Mouse (Mus musculus) embryonic fibroblast, embryonic 13.5 days (primary cell): ENCODE data around the gene Herc2. TPM values are rescaled to one million over a fixed set of nuclear protein-coding genes. Genes with fewer than 3 reads are reported as not detected.

ENCODE experiments used
- H3K27ac ChIP-seq: 2 replicates; pipeline ENCODE4 v1.5.1; 2012; ENCODE audit warnings: low read length, control low read depth, inconsistent platforms; ENCODE audit not compliant: insufficient read depth
- H3K4me1 ChIP-seq: 2 replicates; pipeline ENCODE4 v1.6.1; 2011; ENCODE audit warnings: low read length; ENCODE audit not compliant: control insufficient read depth, insufficient read depth
- H3K4me3 ChIP-seq: 2 replicates; pipeline ENCODE4 v1.5.1; 2011; ENCODE audit warnings: mild to moderate bottlenecking, control low read depth, low read length; ENCODE audit not compliant: insufficient read depth
- CTCF ChIP-seq: IDR thresholded peaks from 2 replicates; pipeline ENCODE4 v1.5.1; 2011; ENCODE audit warnings: mild to moderate bottlenecking, control low read depth, low read length, moderate library complexity, borderline replicate concordance; ENCODE audit not compliant: insufficient read depth
- POLR2A ChIP-seq: IDR thresholded peaks from 2 replicates; pipeline ENCODE4 v1.6.1; 2011; ENCODE audit warnings: low read depth, mild to moderate bottlenecking, control low read depth, low read length, moderate library complexity
- polyA plus RNA-seq: library from polyadenylated mRNA; stranded (reverse); fragments of >200 nt; gene quantifications from 2 replicates; pipeline ENCODE4 v1.2.4, GENCODE M21; 2011; ENCODE audit warnings: low read depth; ENCODE audit not compliant: missing spikeins, insufficient read length

Gene Herc2
- polyA plus RNA-seq, 1 experiment, result 55.5 TPM

GRCm38 (mm10) chr7:56120968-56121367 is 71.0 kb downstream of the Herc2 start:
- no peaks in the 10 kb centered on the region for H3K4me1 ChIP-seq
- TF ChIP-seq CTCF, result no peak
- no peak for TF ChIP-seq POLR2A
- H3K27ac ChIP-seq, result no peak overlapping the region
- H3K4me3 ChIP-seq, result no peak overlapping the region

- Histone ChIP-seq H3K4me3 (no peak overlapping the region), H3K4me1 (no peaks in the 10 kb centered on the region), H3K27ac (no peak overlapping the region)
- TF ChIP-seq CTCF (no peak), POLR2A (no peak)
These were observed 71.4 kb downstream of the Herc2 start for GRCm38 (mm10) chr7:56121425-56121824.

- H3K27ac ChIP-seq, result no peak overlapping the region
- no peaks in the 10 kb centered on the region for H3K4me1 ChIP-seq
- TF ChIP-seq POLR2A (no peak), CTCF (no peak)
- H3K4me3 ChIP-seq, result no peak overlapping the region
These were observed 78.1 kb downstream of the Herc2 start for GRCm38 (mm10) chr7:56128080-56128479.

GRCm38 (mm10) chr7:56129577-56129976 is 79.6 kb downstream of the Herc2 start:
- Histone ChIP-seq H3K27ac (no peak overlapping the region), H3K4me1 (no peaks in the 10 kb centered on the region), H3K4me3 (no peak overlapping the region)
- TF ChIP-seq POLR2A (no peak), CTCF (no peak)

- H3K4me3 ChIP-seq, result no peak overlapping the region
- no peaks in the 10 kb centered on the region for H3K4me1 ChIP-seq
- TF ChIP-seq CTCF (no peak), POLR2A (no peak)
- no peak overlapping the region for H3K27ac ChIP-seq
These were observed 81.6 kb downstream of the Herc2 start for GRCm38 (mm10) chr7:56131548-56131947.

- Histone ChIP-seq H3K4me1 (no peaks in the 10 kb centered on the region), H3K27ac (no peak overlapping the region), H3K4me3 (no peak overlapping the region)
- TF ChIP-seq POLR2A (no peak), CTCF (no peak)
These were observed 88.7 kb downstream of the Herc2 start for GRCm38 (mm10) chr7:56138706-56139105.

GRCm38 (mm10) chr7:56146424-56146823 is 96.4 kb downstream of the Herc2 start:
- Histone ChIP-seq H3K4me3 (no peak overlapping the region), H3K27ac (peak overlapping the region; percentile 26; the same call in 1 of the 2 replicates), H3K4me1 (no peaks in the 10 kb centered on the region)
- TF ChIP-seq CTCF (no peak), POLR2A (no peak)

GRCm38 (mm10) chr7:56148925-56149324 is 98.9 kb downstream of the Herc2 start:
- Histone ChIP-seq H3K4me3 (no peak overlapping the region), H3K27ac (no peak overlapping the region), H3K4me1 (no peaks in the 10 kb centered on the region)
- TF ChIP-seq CTCF, result no peak
- no peak for TF ChIP-seq POLR2A

GRCm38 (mm10) chr7:56151885-56152676 is 102.1 kb downstream of the Herc2 start:
- no peak overlapping the region for H3K27ac ChIP-seq
- no peak for TF ChIP-seq CTCF
- no peak for TF ChIP-seq POLR2A
- no peaks in the 10 kb centered on the region for H3K4me1 ChIP-seq
- no peak overlapping the region for H3K4me3 ChIP-seq

GRCm38 (mm10) chr7:56153161-56153560 is 103.2 kb downstream of the Herc2 start:
- H3K4me1 ChIP-seq, result no peaks in the 10 kb centered on the region
- H3K4me3 ChIP-seq, result no peak overlapping the region
- no peak overlapping the region for H3K27ac ChIP-seq
- TF ChIP-seq CTCF, result no peak
- no peak for TF ChIP-seq POLR2A

GRCm38 (mm10) chr7:56153625-56154024 is 103.6 kb downstream of the Herc2 start:
- Histone ChIP-seq H3K27ac (no peak overlapping the region), H3K4me1 (no peaks in the 10 kb centered on the region), H3K4me3 (no peak overlapping the region)
- TF ChIP-seq POLR2A, result no peak
- no peak for TF ChIP-seq CTCF
